Mouse (Mus musculus) testis, postnatal 10 days (tissue): Measurements from ENCODE around the gene Gm3250.
A peak's percentile ranks its signal among the peaks of the same experiment; 100 is the strongest.
"Not testable (repeated sequence)": the region's sequence is repeated elsewhere in the genome, so short reads cannot be mapped to it uniquely, and the experiment has no call there.

Experiments
- DNase-seq: peaks from one replicate; pipeline ENCODE4 v3.0.0; 2021; ENCODE audit warnings: low spot score

The Gm3250 gene

DNA sequence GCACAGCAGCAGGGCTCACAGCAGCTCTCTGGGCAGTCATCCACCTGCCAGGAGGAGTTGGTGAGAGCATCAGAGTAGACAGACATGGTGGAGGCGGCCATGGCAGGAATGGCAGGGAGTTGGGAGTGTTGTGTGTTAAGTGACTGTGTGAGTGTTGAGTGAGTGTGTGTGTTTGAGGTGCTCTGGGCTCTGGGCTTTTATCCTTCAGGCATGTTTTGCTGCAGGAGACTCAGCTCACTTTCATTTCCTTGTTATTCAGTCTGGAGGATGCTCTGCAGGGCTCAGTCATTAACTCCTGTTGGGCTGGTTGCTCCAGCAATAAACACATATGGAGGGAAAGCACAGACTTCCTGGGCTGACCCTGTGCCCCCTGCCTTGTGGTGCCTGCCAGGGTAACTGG is at the start of gene Gm3250:
Gene Gm3250 (minus strand): TSS at position 101 of the 400 bp plus-strand sequence.
- DNase-seq: not testable (repeated sequence)

DNA sequence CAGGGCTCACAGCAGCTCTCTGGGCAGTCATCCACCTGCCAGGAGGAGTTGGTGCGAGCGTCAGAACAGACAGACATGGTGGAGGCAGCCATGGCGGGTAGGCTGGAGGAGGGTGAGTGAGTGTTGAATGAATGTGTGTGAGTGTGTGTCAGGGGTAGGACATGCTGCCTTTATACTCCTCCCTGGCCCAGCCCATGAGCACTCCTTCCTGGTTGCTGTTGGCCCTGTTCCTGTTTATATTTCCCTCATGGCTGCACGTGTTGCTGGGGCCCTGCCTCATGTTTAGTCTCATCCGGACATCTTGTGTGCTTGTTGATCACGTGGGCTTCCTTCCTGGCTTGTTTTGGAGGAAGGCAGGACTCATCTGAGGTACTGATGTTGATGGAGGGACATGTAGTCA is 44.6 kb upstream of the Gm3250 start, which contains the start of gene Krtap10-4:
Gene Krtap10-4 (minus strand): TSS at position 145 of the 400 bp plus-strand sequence.
- DNase-seq: no peak

DNA sequence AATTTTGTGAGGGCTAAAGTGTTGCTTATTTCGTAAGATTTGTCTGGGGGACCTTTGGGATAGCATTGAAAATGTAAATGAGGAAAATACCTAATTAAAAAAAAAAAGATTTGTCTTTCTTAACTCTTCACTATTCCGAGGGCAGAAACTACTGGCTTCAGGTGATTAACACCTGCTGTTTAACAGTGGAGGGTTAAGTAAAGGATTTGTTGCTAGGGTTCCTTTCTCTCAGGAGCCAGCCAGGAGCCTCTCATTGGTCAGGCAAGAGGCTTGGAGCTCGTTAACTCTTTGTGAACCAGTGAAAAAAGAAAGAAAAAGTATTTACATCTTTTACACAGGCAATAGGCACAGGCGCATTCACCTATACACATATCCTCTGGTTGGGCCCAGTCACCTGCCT is 36.9 kb upstream of the Gm3250 start:
- no peak for DNase-seq

DNA sequence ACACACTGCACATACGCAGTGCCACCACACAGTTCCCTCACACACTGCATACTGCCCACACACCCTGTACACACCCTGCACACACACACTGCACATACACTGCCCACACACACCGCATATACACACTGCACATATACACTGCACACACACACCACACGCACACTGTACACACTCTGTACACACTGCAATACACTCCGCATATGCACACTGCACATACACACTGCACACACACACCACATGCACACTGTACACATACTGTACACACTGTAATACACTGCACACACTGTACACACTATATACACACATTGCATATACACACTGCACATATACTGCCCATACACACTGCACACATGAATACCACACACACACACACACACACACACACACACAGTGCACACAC is 36.2 kb upstream of the Gm3250 start:
- DNase-seq: peak; percentile 3

DNA sequence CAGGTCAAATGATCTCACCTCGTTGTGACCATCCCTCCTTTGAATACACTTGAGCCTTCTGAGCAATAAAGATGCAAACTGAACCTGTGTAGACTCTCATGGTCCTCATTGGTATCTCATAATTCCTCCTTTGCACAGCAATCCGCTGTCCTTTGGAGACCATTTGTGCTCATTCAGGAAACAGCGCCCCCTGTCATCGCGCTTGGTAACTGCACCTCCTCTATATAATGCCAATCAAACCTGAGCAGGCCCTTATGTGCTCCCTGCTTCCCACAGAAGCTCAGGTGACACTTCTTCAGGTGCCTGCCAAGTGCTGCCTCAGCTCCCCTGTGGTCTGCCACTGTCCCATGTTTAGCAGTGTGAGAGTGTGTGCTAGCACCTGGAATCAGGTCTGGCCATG is 33.2 kb upstream of the Gm3250 start:
- DNase-seq: peak; percentile 54

DNA sequence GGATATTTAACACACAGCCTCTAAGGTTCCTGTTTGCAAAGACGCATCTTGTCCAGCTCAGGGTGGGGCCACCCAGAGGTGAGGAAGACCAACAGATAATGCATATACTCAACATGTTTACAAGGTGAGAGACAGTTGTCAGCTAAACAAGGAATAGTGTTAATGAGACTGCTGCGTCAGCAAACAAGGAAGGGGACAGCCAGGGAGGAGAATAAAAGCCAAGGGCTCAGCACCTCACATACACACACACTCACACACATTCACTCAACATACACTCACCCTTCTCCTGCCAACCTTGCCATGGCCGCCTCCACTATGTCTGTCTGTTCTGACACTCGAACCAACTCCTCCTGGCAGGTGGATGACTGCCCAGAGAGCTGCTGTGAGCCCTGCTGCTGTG is 32.0 kb upstream of the Gm3250 start, which contains the start of gene Gm2696:
Gene Gm2696 (plus strand): TSS at position 301 of the 400 bp plus-strand sequence.
- no peak for DNase-seq

DNA sequence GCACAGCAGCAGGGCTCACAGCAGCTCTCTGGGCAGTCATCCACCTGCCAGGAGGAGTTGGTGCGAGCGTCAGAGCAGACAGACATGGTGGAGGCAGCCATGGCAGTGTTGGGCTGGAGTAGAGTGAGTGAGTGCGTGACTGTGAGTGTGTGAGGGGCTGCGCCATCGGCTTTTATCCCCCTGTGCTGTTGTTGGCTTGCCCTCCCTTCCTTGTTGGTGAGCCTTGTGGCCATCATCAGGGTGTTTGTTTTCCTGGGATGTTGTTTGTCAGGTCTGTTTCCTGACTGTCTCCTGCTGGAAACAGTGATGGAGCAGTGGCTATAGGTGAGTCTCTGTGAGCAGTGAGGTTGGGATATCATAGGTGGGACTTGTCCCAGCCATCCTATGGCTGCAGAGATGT is 29.4 kb upstream of the Gm3250 start, which contains the start of gene Gm9507:
Gene Gm9507 (minus strand): TSS at position 101 of the 400 bp plus-strand sequence.
- DNase-seq: no peak

DNA sequence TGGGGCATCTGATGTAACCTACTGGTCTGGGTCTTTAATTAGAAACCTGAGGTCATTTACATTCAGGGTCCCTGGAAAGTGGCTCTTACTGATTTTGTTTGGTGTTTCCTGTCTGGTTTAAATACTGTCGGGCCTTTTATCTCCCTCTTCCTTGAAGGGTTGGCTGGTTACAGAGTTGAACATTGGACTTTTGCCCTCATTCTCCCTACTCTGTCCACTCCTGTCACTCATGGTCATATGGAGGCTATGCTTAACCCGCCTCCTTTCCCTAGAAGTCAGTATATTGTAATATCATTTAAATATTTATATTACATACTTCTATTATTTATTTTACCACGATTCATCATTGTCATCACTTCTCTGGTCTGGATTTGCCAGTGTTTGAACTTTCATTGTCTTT is 21.8 kb upstream of the Gm3250 start:
- DNase-seq: no peak

DNA sequence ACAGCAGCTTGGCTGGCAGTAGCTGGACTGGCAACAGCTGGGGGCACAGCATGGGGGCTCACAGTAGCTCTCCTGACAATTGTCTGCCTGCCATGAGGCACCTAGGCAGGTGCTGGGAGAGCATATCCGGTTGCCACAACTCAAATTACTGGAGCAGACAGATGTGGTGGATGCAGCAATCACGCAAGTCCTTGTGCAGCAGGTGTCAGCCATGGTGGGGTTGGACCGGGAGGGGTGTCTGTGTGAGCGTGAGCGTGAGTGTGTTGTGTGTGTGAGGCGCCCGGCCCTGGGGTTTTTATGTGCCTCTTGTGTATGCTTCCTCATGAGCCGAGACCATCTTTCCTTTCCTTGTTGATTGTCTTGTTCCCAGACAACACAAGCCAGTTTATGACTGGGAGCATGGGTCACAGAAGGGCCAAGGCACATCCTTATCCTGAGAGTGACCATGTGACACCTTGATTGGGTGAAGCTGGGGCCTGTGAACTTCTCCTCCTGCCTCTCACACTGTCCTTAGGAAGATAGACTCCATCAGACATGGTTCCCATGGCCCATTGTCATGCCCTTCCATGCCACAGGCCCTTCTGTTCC is 16.7 kb upstream of the Gm3250 start, which contains the start of gene Gm19668:
Gene Gm19668 (minus strand): TSS at position 213 of the 588 bp plus-strand sequence.
- DNase-seq: no peak

DNA sequence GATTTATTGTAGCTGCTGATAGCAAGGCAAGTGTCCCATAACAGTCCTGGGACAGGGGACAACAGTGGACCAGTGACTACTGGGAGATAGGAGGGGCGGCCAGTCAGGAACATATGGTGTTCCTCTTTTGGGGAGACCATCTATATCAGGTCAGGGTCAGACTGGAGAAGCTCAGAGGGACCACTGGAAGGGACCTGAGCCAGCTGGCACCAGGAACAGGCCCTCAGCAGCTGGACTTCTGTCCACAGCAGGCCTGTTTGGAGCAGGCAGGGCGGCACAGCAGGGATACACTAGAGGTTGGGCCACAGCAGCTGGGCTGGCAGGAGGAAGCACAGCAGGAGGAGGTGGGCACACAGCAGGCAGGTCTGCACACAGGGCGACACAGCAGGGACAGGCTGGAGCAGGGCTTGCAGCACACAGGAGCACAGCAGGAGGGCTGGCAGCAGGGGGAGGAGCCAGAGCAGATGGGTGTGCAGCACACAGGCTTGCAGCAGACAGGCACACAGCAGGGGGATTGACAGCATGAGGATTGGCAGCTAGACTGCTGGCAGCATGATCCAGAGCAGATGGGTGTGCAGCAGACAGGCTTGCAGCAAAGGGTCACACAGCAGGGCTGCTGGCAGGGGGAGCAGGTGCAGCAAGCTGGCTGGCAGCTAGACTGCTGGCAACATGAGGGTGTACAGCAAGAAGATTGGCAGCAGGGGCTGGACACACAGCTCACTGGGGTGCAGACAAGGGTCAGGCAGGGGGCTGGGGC is 16.0 kb upstream of the Gm3250 start:
- not testable (repeated sequence) for DNase-seq

DNA sequence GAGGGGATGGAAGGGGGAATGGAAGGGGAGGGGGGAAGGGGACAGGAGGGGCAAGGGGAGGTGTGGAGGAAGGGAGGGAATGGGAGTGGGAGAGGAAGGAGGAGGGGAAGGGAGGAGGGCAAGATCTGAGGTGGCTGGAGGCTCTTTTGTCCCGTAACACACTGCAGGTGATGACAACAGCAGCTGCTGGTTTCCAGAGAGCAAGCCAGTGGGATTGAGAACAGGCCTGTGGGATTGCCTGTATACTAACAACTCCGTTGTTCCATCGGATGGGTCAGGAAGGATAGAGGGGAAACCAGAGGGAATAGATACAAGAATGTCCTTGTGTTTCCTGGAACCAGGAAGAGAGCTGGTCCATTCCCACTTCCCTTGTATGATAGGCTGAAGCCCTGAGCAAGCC is 15.3 kb upstream of the Gm3250 start:
- no peak for DNase-seq

DNA sequence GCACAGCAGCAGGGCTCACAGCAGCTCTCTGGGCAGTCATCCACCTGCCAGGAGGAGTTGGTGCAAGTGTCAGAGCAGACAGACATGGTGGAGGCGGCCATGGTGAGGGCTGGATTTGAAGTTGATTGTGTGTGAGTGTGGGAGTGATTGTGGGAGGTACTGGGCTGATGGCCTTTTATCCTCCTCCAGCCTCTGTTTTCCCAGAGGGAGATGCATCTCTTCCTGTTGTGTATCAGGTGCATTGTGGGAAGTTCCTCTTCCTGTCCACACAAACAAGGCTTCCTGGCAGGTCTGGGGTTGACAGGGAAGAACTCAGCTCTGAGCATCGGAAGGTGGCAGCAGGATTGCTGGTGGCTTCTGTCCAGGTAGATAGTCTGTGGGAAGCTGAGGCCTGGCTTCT is 12.6 kb upstream of the Gm3250 start, which contains the start of gene Gm9639:
Gene Gm9639 (minus strand): TSS at position 101 of the 400 bp plus-strand sequence.
- no peak for DNase-seq

DNA sequence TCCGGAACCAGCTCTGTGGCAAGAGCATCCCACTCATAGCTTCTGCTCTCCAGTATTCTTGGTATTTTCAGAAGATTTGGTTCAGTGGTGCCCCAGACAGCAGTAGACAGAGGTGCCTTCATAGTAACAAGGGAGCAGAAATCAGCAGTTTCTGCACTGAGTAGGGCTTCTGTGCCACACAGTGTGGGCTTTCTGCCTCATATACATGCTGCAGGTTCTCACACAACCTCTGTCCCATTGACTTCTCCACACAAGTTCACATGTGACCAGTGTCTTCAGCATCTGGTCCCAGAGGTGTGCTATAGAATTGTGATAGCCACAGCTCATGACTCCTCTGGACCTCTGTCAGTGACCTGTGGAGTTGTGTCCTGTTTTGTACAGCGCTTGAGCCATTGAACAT is 6.3 kb upstream of the Gm3250 start:
- no peak for DNase-seq

DNA sequence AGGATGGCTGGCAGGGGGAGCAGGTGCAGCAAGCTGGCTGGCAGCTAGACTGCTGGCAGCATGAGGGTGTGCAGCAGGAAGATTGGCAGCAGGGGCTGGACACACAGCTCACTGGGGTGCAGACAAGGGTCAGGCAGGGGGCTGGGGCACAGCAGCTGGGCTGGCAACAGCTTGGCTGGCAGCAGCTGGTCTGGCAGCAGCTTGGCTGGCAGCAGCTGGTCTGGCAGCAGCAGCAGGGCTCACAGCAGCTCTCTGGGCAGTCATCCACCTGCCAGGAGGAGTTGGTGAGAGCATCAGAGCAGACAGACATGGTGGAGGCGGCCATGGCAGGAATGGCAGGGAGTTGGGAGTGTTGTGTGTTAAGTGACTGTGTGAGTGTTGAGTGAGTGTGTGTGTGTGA is 5.5 kb upstream of the Gm3250 start, which contains the start of gene Gm7137:
Gene Gm7137 (minus strand): TSS at position 325 of the 400 bp plus-strand sequence.
- not testable (repeated sequence) for DNase-seq

DNA sequence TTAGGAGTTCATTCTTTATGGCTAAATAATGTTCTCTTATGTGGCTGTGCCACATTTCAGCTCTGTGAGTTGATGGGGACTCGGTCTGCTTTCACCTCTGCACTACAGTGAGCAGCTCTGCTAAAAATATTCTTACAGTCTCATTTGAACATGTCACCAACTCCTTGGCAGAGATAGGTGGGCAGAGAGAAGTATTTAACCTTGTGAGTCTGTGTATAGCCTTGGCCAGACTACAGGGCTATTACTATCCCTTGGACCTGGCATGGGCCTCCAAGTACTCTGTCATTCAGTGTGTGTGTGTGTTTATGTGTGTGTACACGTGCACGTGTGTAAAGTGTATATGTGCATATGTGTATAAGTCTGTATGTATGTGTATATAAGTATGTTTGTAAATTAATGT is 1.1 kb upstream of the Gm3250 start:
- DNase-seq: not testable (repeated sequence)

DNA sequence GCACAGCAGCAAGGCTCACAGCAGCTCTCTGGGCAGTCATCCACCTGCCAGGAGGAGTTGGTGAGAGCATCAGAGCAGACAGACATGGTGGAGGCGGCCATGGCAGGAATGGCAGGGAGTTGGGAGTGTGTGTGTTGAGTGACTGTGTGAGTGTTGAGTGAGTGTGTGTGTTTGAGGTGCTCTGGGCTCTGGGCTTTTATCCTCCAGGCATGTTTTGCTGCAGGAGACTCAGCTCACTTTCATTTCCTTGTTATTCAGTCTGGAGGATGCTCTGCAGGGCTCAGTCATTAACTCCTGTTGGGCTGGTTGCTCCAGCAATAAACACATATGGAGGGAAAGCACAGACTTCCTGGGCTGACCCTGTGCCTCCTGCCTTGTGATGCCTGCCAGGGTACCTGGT is 5.5 kb downstream of the Gm3250 start, which contains the start of gene Gm7138:
Gene Gm7138 (minus strand): TSS at position 101 of the 400 bp plus-strand sequence.
- DNase-seq: not testable (repeated sequence)

DNA sequence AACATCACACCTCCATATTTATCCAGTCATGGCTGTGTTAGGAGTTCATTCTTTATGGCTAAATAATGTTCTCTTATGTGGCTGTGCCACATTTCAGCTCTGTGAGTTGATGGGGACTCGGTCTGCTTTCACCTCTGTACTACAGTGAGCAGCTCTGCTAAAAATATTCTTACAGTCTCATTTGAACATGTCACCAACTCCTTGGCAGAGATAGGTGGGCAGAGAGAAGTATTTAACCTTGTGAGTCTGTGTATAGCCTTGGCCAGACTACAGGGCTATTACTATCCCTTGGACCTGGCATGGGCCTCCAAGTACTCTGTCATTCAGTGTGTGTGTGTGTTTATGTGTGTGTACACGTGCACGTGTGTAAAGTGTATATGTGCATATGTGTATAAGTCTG is 10.2 kb downstream of the Gm3250 start:
- not testable (repeated sequence) for DNase-seq

DNA sequence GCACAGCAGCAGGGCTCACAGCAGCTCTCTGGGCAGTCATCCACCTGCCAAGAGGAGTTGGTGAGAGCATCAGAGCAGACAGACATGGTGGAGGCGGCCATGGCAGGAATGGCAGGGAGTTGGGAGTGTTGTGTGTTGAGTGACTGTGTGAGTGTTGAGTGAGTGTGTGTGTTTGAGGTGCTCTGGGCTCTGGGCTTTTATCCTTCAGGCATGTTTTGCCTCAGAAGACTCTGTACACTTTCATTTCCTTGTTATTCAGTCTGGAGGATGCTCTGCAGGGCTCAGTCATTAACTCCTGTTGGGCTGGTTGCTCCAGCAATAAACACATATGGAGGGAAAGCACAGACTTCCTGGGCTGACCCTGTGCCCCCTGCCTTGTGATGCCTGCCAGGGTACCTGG is 11.1 kb downstream of the Gm3250 start, which contains the start of gene Gm3238:
Gene Gm3238 (minus strand): TSS at position 101 of the 400 bp plus-strand sequence.
- DNase-seq: not testable (repeated sequence)

DNA sequence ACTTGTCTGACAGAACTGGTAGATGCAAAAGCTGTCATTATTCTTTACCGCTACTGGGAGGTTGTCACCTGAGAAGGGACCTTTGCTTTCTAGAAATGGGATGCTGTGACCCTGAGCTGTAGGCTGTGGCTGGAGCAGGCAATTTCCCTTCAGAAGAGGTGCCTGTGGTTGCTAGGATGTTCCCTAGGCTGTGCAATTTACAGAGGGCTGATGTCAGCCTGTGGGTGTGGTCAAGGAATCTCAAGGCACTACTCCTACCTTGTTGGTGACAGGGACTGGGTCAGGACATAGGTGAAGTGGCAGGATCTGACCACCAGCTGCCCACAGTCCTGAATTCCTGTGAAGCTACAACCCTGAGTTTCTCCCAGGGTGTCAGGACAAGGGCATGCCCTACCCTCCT is 12.6 kb downstream of the Gm3250 start:
- DNase-seq: no peak

DNA sequence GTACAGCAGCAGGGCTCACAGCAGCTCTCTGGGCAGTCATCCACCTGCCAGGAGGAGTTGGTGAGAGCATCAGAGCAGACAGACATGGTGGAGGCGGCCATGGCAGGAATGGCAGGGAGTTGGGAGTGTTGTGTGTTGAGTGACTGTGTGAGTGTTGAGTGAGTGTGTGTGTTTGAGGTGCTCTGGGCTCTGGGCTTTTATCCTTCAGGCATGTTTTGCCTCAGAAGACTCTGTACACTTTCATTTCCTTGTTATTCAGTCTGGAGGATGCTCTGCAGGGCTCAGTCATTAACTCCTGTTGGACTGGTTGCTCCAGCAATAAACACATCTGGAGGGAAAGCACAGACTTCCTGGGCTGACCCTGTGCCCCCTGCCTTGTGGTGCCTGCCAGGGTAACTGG is 22.8 kb downstream of the Gm3250 start, which contains the start of gene Gm3233:
Gene Gm3233 (minus strand): TSS at position 101 of the 400 bp plus-strand sequence.
- not testable (repeated sequence) for DNase-seq

DNA sequence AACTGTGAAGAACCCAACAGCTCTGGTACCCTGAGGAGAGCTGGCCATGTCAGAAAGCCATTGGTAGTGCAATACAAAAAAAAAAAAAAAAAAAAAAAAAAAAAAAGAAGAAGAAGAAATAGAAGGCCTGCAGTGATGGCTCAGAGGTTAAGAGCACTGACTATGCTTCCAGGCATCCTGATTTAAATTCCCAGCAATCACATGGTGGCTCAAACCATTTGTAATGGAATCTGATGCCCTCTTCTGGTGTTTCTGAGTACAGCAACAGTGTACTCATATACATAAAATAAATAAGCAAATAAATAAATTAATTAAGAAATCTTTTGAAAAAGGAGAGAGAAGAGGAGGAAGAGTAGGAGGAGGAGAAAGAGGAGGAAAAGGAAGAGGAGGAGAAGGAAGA is 28.9 kb downstream of the Gm3250 start:
- DNase-seq: no peak

DNA sequence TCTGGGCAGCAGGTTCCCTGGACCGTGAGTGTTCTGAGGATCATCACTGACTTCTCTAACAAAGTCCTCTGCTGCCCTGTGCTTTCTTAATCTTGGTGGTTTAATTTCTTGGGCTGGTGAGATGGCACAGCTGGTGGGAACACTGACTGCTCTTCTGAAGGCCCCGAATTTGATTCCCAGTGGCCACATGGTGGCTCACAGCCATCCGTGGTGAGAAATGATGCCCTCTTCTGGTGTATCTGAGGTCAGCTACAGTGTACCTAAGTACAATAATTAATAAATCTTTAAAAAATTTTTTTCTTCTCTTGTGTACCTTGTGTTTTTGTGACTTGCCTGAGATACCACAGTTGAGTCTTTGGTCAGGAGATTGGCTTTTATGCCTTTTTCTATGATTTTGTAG is 30.0 kb downstream of the Gm3250 start:
- not testable (repeated sequence) for DNase-seq

DNA sequence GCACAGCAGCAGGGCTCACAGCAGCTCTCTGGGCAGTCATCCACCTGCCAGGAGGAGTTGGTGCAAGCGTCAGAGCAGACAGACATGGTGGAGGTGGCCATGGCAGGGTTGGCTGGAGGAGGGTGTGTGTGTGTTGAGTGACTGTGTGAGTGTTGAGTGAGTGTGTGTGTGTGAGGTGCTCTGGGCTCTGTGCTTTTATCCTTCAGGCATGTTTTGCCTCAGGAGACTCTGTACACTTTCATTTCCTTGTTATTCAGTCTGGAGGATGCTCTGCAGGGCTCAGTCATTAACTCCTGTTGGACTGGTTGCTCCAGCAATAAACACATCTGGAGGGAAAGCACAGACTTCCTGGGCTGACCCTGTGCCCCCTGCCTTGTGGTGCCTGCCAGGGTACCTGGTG is 31.1 kb downstream of the Gm3250 start, which contains the start of gene Gm9736:
Gene Gm9736 (minus strand): TSS at position 101 of the 400 bp plus-strand sequence.
- DNase-seq: not testable (repeated sequence)
